Mouse (Mus musculus) ovary, postnatal 36 days (tissue): ENCODE measurements around the gene Scin.

ENCODE experiments used
- DNase-seq: peaks from one replicate; pipeline ENCODE4 v3.0.0; 2022; ENCODE audit warnings: low spot score, mixed read lengths

Scin gene

DNA sequence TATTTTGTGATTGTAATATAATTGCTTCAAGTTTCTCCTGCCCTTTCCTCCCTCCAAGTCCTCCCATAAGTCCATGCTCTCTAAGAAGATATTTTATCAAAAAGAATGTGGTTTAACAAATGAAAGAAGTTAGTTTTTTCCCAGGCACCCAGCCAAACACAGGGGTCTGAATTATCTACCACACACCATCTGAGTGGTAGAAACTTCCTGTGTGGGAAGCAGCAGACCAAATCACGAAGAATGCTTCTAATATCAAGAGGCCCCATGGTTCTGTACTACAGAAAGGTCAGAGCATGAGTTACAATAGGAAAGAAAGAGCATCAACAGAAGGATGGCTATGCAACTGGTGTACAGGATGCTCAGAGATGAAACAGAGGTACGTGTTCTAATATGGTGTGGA, 25.9 kb downstream of the Scin start:
- no peak for DNase-seq

DNA sequence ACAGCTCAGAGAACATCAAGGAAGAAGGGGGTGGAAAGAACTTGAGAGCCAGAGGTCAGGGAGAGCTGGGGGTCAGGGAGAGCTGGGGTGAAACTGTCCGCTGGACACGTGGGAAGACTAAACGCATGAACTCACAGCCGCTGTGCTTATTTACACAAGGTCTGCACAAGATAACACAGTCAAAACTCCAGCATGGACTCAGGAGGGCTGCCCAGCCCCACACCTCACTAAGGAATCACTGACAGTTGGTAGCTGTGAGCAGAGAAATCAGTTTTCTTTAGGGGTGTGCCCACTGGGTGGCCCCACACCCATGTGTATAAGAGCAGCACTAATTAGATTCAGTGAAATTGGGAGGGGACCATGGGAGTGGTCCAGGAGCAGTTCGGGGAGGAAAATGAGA, 27.2 kb downstream of the Scin start:
- no peak for DNase-seq

DNA sequence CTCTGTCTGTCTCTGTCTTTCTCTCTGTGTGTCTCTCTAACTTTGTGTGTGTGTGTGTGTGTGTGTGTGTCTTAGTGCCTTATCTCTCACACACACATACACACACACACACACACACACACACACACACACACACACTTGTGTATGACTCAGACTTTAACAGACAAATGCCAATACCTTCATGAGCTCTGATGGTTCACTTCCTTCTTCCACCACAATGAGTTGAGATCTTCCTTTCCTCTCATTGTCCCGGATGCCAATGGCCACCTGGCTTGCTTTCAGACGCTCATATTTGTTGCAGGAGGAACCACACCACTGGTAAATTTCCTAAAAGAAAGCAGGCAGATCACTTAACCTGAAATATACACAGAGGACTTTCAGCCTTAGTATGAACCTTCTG, 29.3 kb downstream of the Scin start:
- no peak for DNase-seq

DNA sequence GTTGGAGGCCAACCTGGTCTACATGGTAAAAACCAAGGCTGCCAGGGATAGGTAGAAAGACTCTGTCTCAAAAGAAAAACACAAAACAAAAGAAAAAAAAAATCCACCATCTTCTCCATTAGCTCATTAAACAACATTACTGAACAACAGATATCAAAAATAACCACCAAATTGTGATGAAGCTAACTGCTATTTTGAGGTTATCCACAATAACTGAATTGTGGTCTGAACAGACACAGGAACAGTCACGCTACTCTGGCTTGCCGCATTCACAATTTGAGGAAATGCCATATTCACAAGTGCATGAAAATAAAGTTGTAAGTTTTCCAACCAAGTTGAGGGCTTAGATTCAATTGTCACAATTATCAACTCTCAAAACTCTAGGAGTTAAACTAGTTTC, 31.7 kb downstream of the Scin start:
- DNase-seq = no peak

DNA sequence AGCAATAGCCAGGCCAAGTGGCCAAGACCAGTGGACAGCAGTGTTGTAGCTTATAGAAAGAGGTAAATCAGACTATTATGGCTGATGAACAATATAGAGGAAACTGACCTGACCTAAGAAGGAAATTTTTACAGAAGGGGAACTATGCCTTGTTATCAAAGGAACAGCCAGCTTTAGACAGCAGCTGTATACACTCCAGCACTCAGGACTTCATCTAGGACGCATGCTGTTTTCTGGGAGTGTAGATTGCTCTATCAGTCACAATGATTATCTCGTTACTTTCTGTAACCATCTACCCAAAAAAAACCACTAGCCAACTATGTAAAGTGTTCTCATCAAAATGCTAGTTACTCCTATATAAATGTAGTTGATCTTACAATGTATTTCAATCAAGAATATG, 34.6 kb downstream of the Scin start:
- no peak for DNase-seq

DNA sequence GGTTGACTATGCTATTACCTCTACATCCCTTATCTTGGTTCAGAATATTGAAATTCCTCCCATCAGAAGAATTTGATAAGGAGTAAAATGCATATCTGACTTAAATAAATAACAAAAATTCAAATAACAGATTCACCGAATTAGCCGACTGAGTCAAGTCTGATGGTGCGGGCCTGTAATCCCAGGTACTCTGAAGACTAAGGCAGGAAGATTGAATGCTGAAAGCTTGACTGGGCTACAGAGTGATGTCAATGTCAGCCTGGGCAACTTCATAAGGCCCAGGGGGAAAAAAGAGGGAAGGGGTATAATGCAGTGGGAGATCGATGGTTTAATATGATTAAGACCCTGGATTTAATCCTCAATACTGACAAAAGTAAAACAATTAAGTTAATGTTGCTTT, 36.6 kb downstream of the Scin start:
- DNase-seq = no peak

DNA sequence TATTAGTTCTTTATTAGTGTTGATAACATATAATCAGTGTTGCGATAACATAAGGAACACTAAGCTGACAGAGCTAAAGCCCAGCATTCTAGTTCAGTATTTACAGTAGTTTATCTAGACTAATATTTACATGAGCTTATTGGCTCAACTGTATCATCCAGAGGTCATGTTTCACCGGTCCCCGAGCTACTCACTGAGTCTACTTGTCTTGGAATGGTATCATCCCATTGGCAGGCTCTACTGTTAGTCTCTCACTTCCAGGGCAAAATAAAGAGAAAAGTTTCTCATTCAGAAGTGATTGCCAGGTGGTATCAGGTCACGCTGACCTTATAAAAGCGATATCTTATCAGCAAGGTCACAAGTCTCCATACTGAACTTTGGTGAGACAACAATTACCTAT, 37.0 kb downstream of the Scin start:
- no peak for DNase-seq

DNA sequence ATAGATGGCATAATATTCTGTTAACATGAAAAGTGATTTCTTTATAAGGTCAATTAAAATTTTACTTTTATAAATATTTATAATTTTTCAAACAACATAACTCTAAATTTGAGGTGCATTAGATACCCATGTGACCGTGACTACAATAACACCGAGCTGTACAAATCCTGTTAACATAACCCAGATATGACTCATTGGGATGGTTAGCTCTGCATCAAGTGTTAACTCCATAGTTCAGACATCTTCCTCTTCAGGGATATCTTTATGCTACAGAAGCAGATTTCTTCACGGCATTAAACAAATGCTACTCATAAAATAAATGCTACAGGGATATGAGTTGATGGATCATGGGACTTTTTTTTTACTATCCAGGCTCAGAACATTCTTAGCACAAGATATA, 37.6 kb downstream of the Scin start:
- no peak for DNase-seq

DNA sequence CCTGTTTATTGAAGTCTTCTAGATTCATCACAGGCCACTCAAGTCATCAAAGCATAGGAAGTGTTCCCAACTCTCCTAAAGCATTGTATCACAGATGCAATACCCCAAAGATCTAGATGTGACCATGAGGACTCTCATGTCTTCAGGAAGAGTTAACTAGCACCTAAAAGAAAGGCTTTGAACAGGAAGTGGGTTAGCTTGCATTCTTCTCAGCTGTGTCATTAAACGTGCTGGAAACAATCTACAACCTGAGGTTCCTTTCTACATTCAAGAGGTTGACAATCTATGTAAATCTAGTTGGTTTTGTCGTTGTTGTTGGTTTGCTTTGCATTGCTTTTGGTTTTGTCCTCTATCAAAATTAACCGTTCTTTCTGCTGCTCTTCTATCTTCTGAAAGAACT, 44.0 kb downstream of the Scin start:
- no peak for DNase-seq

DNA sequence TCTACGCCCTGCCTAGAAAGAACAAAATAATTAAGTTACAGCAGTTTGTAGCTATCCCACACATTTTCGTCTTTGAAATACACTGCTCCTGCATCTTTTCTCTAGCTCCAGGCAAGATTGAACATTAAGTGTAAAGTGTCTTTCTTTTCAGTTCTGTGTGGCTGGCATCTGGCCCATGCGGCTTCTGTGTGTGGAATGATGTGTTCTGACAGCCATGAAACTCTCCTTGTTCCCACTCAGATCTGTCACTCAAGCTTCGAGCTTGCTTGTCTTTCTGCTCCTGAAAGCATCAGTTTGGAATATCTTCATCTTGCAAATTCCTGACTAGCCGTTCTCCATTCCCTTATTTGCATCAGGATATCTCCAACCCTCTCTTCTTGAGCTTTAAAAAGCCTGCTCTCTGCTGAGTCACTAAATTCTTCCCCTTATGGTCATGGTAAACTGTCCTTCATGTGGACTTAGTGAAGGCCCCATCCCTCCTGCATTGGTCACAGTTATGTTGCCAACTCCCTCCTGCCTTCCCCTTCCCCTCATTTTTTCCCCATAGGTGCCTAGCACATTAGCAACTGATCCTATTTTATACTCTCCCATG, 48.2 kb downstream of the Scin start:
- no peak for DNase-seq

DNA sequence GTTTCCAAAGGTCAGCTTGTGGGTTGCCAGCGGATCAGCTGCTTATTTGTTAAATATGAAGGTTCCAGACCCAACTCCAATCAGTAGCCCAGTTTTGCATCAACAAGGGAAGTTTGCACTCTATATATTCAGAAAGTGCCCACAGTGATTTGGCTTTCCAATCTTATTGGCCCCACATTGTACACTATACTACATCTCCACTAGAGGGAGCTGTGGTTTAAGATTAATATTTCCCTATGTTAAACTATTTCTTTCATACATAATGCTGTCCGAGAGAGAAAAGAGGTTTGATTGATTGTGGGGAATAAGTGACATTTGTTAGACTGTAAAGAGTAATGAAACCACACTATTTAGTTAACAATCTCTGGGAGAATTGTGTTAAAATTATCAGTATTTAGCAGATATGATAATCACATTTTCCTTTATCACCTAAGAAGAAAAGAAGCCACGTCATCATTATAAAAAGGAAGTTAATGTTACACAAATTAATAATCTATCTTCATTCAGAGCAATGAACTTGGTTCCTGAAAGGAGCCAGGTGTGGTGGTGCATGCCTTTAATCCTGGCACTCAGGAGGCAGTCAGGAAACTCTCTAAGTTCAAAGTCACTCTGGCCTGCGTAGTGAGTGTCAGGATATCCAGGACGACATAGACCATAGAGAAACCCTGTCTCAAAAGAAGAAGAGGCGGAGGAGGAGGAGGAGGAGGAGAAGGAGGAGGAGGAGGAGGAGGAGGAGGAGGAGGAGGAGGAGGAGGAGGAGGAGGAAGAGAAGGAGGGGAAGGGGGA, 51.4 kb downstream of the Scin start:
- no peak for DNase-seq

DNA sequence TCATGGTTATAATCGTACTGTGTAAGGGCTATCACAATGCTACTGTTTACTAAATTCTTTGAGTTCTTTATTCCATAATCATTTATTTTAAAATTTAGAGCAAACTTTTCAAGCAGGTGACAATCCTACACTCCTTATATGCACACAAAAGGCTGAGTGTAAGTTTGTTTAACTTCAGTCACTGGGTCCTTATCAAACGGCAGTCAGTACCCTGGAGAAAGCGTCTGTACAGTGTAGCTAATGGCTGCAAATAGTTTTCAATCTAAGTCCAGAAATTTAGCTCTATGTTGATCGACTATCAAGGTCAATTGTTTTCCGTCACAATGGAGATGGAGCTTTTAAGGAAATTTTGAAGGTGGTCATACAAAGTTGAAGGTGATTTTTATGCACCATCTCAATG, 52.0 kb downstream of the Scin start:
- no peak for DNase-seq

DNA sequence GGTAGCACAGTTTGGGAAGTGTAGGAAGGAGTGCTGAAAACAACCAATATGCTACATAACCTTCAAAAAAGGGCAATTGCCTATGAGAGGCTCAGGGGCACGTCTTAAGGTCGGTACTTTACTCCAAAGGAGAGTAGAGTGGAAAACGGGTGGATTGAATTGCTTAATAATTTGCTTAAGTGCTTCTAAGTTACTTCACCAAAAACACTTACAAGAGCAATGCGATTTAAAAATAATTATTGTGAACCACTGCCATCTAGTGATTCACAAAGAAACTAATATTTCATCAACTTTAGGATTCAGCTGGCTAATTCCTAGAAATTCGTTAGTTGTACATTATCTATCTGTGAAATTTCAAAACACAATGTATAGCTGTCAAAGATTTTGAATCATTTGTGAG, 60.4 kb downstream of the Scin start:
- no peak for DNase-seq

DNA sequence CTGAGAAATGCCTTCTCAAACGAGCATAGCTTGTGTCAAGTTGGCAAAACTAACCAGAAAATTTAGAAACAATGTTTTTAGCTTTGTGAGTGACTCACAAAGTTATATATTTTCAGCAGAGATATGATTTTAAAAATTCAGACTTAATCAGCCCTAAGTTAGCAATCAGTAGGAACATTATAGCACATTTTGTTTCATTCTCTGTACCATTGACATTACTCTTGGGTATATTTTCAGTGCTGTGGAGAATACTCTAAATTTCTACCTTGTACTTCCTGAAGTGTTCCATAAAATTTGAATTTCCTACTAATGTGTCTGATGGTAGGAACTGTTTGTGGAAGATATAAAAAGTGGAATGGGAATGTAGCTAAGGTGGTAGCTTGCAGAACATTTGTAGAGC, 87.0 kb downstream of the Scin start:
- no peak for DNase-seq

DNA sequence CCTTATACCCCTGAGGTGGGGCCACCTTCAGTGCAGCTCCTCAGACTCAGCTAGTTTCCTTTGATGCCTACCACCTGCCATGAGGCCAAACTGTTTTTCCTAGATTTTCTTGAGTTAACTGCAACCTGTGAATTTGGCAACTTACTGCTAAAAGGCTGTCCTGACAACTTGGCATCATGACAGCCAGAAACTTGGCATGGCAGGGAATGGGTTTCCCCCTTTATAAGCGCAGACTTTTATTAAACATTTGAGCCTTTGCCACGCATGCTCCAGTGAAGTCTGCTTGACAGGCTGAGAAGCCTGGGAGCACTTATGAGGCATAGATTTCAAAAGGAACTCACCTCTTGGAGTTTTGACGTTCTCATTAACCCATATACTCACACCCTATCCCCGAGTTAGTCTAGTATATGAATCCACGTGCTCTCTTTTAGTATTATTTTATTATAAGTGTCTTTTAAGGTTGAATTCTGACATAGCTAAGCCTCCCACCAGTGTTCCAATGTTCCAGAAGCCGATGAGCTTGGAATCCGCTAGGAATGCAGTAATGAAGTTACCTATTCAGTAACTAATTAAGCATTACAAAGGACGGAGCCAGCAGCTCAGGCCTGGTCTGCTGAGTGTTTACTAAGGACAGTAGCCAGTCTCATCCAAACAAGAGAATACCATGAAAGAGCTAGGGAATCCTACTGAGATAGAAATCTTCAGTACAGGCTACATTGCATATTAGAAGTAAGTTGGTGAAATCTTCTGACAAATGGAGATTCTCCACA, 90.0 kb downstream of the Scin start:
- no peak for DNase-seq

DNA sequence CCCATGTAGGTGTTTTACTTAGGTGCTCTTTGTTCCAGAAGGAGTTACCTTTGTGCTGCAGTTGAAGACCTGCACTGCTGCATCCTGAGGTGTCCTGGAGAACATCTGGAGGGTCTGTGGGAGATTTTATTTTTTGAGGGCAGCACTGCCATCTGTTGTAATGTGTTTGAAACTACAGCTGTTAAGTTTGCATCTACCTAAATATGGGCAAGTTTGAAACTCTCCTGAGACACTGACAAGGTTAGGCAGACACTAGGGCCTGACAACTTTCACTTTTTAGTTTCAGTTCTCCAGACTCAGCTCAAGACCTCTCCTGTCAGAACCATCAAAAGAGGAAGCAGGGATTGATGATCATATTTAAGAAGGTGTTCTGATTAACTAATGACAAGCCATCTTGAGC, 94.0 kb downstream of the Scin start:
- no peak for DNase-seq

DNA sequence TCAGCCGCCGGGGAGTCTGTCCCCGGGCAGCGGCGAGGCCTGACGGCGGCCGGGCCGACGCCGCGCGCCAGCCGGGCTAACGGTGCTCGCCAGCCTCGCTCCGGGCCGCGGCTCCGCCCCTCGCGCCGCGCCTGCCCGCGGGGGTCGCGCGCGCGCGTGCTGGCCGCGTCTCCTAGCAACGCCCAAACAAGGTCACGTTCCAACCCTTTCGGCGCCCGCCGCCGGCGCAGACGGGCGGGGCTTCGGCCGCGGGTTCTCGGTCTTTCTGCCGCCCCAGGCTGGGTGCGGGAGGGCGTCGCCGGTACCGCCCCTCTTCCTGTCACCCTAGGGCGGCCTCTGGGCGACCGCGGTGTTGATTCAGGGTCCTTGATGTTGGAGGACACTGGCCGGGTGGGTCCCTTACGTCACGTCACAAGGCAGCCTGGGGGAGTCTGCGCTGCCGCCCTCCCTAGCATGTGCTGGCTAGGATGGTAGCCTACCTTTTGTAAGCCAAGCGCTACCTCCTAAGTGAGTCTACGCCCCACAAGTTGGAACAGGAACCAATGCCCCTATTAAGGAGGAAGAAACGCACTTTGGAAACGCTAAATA, 96.1 kb downstream of the Scin start, which contains the start of gene Arl4a:
Gene Arl4a (minus strand): TSS at position 150 of the 588 bp plus-strand sequence.
- DNase-seq = peak; percentile 93

DNA sequence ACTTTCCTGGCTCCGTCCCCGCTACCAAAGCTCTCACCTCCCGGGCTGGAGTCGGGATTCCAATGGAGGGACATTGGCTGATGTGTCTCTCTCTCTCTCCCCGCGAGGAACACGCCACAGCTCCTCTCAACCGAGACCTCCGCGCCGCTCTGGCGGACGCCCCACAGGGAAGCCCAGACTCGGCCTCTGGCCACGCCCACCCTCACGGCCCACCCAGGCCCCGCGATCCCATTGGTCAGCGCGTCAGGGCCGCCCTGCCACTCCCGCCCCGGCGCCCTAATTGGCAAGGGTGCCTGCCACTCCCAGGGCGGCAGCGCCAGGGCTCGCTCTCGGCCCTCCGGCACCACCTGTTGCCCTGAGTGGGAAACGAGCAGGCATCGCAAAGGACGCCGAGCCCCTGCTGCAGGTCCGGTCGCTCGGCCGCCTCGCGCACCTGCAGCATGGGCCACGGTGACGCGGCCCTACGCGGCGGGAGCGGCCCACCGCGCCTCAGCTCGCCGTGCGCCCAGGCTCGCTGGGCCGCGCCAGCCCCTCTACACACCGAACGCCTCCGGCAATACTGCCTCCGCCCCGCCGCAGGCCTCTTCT, 96.7 kb downstream of the Scin start:
- DNase-seq = peak; percentile 100

DNA sequence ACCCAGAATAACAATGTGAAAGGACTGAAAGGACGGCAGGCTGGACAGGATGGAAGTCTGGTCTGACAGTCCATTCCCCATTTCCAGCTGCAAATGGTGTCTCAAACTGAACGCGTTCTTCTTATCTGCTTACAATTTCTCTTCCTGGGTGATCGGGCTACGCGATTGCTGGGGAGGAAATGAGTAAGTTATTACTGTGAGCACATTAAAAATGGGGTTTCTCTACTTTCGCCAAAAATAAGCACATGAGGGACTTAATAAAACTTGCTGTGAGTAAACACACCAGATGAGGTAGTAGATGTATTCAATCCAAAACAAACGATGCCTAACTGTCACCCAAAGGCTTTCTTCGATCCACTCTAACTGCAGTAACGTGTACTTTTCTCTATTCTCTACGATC, 97.4 kb downstream of the Scin start:
- DNase-seq = no peak

DNA sequence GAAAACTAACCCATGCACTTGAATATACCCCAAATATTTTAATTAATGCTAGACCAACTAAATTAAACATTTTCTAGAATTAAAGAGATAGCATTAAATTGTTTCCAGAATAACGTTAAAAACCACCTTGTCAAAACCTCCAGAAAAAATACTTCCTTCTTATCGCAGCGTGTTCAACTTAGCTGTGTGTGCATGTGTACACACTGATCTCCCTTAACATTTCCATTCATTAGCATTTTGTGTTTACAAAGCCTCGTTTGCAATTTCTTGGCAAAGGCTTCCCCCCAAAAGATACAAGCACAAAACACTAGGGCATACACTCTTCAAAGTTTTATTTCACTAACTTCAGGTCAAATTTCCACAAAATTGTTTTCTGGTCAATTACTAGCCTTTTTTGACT, 98.5 kb downstream of the Scin start:
- DNase-seq = no peak

DNA sequence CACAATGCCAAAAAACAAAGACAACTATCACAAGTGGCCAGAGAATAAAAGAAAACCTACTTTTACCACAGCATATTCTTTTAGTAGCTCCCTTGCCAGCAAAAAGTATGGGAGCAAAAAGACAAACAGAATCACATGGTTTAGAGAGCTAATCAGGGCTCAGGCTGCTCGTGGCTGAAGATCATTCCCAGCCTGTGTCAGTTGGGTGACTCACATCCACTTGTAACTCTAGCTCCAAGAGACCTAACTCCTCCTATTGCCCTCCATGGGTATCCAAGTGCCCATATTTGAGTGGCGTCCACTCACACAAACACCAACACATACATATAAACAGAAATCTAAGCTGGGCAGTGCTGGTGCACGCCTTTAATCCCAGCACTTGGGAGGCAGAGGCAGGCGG, 104.8 kb downstream of the Scin start:
- DNase-seq = no peak

DNA sequence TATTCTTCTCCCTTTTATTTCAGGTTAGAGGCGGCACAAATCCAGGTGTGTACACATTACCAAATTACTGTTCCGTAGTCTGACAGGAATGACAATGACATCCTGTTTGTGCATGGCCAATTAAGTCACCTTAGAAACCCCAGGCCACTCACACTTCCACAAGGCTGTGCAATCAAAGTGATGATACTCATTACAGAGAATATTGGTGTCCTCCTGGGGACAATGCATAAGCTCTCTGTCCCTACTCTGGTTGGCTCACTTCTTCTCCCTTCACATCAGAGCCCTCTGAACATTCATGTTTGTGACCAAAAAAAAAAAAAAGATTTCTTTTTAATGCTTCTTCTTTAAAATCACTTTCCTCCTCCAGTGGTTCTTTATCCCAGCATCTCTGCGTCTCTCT, 106.2 kb downstream of the Scin start:
- no peak for DNase-seq

DNA sequence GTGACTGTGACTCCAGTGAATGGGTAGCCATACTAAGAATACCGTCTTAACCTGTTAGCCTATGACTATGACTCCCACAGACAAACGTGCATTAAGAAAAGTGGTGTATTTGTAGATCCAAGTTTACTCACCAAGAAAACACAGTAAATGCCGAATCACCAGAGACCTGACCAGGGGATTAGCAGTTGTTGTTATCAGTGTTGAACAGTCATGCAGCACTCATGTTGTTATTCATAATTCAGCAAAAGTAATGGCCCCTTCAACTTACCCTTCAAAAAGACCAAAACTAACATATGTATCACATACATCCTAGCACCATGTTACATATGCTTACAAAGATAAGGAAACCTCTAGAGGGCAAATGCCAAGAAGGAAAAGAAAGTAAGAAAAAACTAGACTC, 106.6 kb downstream of the Scin start:
- no peak for DNase-seq
